Mouse (Mus musculus): Measurements from ENCODE around the gene Tcf7l1. TPM values are rescaled to one million over a fixed set of nuclear protein-coding genes. Genes with fewer than 3 reads are reported as not detected.

Gene Tcf7l1
- polyA plus RNA-seq, 1 experiment from 2014 or later: 5.7 TPM

- Histone ChIP-seq H3K4me3 (ENCODE audit: low read depth, low read length) (no peak overlapping the region), H3K36me3 (replicated peaks; ENCODE audit: insufficient read depth, low read length) (no peaks in the 10 kb centered on the region), H3K27ac (ENCODE audit: low read depth) (peak overlapping the region; percentile 58), H3K4me1 (ENCODE audit: insufficient read depth) (peaks cover 15% of the 10 kb centered on the region), H3K27me3 (ENCODE audit: insufficient read depth, low read length) (no peaks in the 10 kb centered on the region), H3K9me3 (ENCODE audit: low read length) (no peaks in the 10 kb centered on the region), H3K9ac (replicated peaks) (no peak overlapping the region), H3K4me2 (ENCODE audit: low read depth, low read length) (no peak overlapping the region)
- ATAC-seq (peak; percentile 82), DNase-seq (peak; percentile 55)
- TF ChIP-seq CTCF (IDR thresholded peaks at IDR 0.05; ENCODE audit: low read depth) (no peak), EP300 (IDR thresholded peaks at IDR 0.05; ENCODE audit: low read depth) (no peak; the same call in 1 of the 2 replicates)
- WGBS (ENCODE audit: insufficient replicate concordance): 69% methylated on average over 7 of the region's 7 CpGs
Observed at GRCm38 (mm10) chr6:72653419-72653818, 135.6 kb downstream of the Tcf7l1 start.

DNA sequence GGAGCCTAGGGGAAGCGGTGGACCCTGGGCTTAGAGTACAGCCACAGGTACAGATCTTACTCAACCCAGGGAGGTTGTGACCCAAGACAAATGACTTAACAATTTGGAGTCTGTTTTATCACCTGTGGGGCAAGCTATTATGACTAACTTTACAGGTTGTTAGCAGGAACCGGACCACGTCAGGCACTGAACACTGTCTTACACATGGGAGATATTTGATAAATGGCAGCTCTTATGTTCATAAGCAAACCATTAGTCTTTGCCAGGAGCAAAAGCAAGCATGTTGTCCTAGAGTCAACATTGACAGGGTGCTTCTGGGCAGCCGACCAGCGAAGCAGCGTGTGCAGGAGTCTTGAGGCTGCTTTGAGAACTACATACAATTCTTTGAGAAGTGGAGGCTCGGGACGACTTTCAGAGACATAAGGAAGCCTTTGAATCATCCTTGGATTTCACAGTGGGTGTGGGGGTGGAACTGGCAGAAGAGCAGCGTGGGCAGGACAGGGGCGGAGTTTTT lies 138.7 kb downstream of the Tcf7l1 start:
- no peak overlapping the region for H3K4me2 ChIP-seq (ENCODE audit: low read depth, low read length)
- H3K27ac ChIP-seq (ENCODE audit: low read depth): no peak overlapping the region
- H3K27me3 ChIP-seq (ENCODE audit: insufficient read depth, low read length): no peaks in the 10 kb centered on the region
- TF ChIP-seq CTCF (IDR thresholded peaks at IDR 0.05; ENCODE audit: low read depth) (no peak), EP300 (IDR thresholded peaks at IDR 0.05; ENCODE audit: low read depth) (no peak)
- no peak overlapping the region for H3K4me3 ChIP-seq (ENCODE audit: low read depth, low read length)
- peak; percentile 67 for ATAC-seq
- H3K9ac ChIP-seq (replicated peaks): no peak overlapping the region
- H3K4me1 ChIP-seq (ENCODE audit: insufficient read depth): peaks cover 10% of the 10 kb centered on the region
- no peaks in the 10 kb centered on the region for H3K9me3 ChIP-seq (ENCODE audit: low read length)
- WGBS (ENCODE audit: insufficient replicate concordance): 66% methylated on average over 10 of the region's 10 CpGs
- H3K36me3 ChIP-seq (replicated peaks; ENCODE audit: insufficient read depth, low read length): no peaks in the 10 kb centered on the region
- DNase-seq: no peak

- H3K4me2 ChIP-seq (ENCODE audit: low read depth, low read length): no peak overlapping the region
- H3K36me3 ChIP-seq (replicated peaks; ENCODE audit: insufficient read depth, low read length): no peaks in the 10 kb centered on the region
- WGBS (ENCODE audit: insufficient replicate concordance): 76% methylated on average over 12 of the region's 12 CpGs
- H3K9me3 ChIP-seq (ENCODE audit: low read length): no peaks in the 10 kb centered on the region
- no peaks in the 10 kb centered on the region for H3K27me3 ChIP-seq (ENCODE audit: insufficient read depth, low read length)
- no peak overlapping the region for H3K9ac ChIP-seq (replicated peaks)
- peaks cover 7% of the 10 kb centered on the region for H3K4me1 ChIP-seq (ENCODE audit: insufficient read depth)
- no peak for ATAC-seq
- no peak overlapping the region for H3K27ac ChIP-seq (ENCODE audit: low read depth)
- no peak for TF ChIP-seq CTCF (IDR thresholded peaks at IDR 0.05; ENCODE audit: low read depth)
- DNase-seq: no peak
- H3K4me3 ChIP-seq (ENCODE audit: low read depth, low read length): no peak overlapping the region
Observed at GRCm38 (mm10) chr6:72648002-72648595, 141.0 kb downstream of the Tcf7l1 start.

- 0 out of 2 replicates have a peak, but pooled peaks have one; percentile 13 for ATAC-seq
Observed at GRCm38 (mm10) chr6:72647383-72647820, 141.7 kb downstream of the Tcf7l1 start.

DNA sequence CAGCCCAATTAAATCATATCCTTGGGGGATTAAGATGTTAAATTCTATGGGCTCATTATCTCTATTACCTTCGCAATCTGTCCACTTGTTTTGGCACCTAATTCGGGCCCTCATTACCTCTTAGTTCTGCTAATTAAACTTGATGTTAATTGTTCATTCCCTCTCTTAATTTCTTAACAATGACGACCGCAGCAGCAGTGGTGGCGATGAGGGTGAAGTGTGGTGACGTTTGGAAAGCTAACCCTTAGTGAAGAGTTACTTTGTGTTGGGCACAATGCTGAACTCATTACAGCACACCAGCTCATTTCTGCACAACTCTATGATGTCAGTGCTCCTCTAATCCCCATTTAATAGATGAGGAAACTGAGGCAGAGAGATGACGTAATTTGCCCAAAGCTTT lies 143.7 kb downstream of the Tcf7l1 start:
- no peak for ATAC-seq
- DNase-seq: no peak
- H3K27ac ChIP-seq (ENCODE audit: low read depth): no peak overlapping the region
- no peak overlapping the region for H3K4me2 ChIP-seq (ENCODE audit: low read depth, low read length)
- no peak overlapping the region for H3K4me3 ChIP-seq (ENCODE audit: low read depth, low read length)
- no peaks in the 10 kb centered on the region for H3K9me3 ChIP-seq (ENCODE audit: low read length)
- no peak for TF ChIP-seq CTCF (IDR thresholded peaks at IDR 0.05; ENCODE audit: low read depth)
- no peak for TF ChIP-seq EP300 (IDR thresholded peaks at IDR 0.05; ENCODE audit: low read depth)
- H3K27me3 ChIP-seq (ENCODE audit: insufficient read depth, low read length): no peaks in the 10 kb centered on the region
- H3K4me1 ChIP-seq (ENCODE audit: insufficient read depth): peaks cover 4% of the 10 kb centered on the region
- H3K9ac ChIP-seq (replicated peaks): no peak overlapping the region
- WGBS (ENCODE audit: insufficient replicate concordance): 72% methylated on average over 7 of the region's 7 CpGs
- no peaks in the 10 kb centered on the region for H3K36me3 ChIP-seq (replicated peaks; ENCODE audit: insufficient read depth, low read length)

More at GRCm38 (mm10) chr6:72647383-72647820, 141.7 kb downstream of the Tcf7l1 start:
- Histone ChIP-seq H3K9ac (replicated peaks) (no peak overlapping the region), H3K27me3 (ENCODE audit: insufficient read depth, low read length) (no peaks in the 10 kb centered on the region), H3K4me1 (ENCODE audit: insufficient read depth) (peaks cover 7% of the 10 kb centered on the region), H3K36me3 (replicated peaks; ENCODE audit: insufficient read depth, low read length) (no peaks in the 10 kb centered on the region), H3K4me3 (ENCODE audit: low read depth, low read length) (no peak overlapping the region), H3K27ac (ENCODE audit: low read depth) (no peak overlapping the region), H3K9me3 (ENCODE audit: low read length) (no peaks in the 10 kb centered on the region), H3K4me2 (ENCODE audit: low read depth, low read length) (no peak overlapping the region)
- WGBS (ENCODE audit: insufficient replicate concordance): 59% methylated on average over 10 of the region's 10 CpGs
- peak; percentile 64 for DNase-seq
- TF ChIP-seq CTCF (IDR thresholded peaks at IDR 0.05; ENCODE audit: low read depth) (peak; percentile 88), EP300 (IDR thresholded peaks at IDR 0.05; ENCODE audit: low read depth) (no peak)

DNA sequence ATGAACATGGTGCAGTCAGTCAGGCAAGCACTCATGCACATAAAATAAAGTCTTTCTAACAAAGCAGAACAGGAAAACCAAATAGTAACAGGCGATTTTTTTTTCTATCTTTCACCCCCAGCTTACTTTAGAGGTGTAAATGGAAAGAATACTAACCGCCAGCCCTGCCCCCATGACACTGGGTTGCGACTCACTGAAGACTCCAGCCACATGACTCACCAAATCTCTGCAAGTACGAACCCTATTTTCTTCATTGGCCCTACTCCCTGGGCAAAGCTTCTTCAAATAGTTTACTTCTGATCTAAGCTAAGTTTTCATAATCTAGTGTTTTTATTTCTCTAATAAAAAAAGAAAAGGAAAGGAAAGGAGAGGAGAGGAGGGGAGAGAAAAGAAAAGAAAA lies 144.5 kb downstream of the Tcf7l1 start:
- Histone ChIP-seq H3K9me3 (ENCODE audit: low read length) (no peaks in the 10 kb centered on the region), H3K9ac (replicated peaks) (no peak overlapping the region), H3K36me3 (replicated peaks; ENCODE audit: insufficient read depth, low read length) (no peaks in the 10 kb centered on the region), H3K4me3 (ENCODE audit: low read depth, low read length) (no peak overlapping the region), H3K27me3 (ENCODE audit: insufficient read depth, low read length) (no peaks in the 10 kb centered on the region), H3K4me1 (ENCODE audit: insufficient read depth) (no peaks in the 10 kb centered on the region), H3K4me2 (ENCODE audit: low read depth, low read length) (no peak overlapping the region), H3K27ac (ENCODE audit: low read depth) (no peak overlapping the region)
- 47% methylated on average over 4 of the region's 4 CpGs for WGBS (ENCODE audit: insufficient replicate concordance)
- ATAC-seq (no peak), DNase-seq (no peak)
- no peak for TF ChIP-seq EP300 (IDR thresholded peaks at IDR 0.05; ENCODE audit: low read depth)
